Mouse (Mus musculus) E14TG2a.4 (cell line): ENCODE results near the gene Exosc10.

Experiments used
- H3K27me3 ChIP-seq: 2 replicates; pipeline ENCODE4 v1.6.1; 2014; ENCODE audit warnings: low read length, control low read depth; ENCODE audit not compliant: insufficient read depth
- H3K36me3 ChIP-seq: 2 replicates; pipeline ENCODE4 v1.6.1; 2014; ENCODE audit warnings: low read length, control low read depth; ENCODE audit not compliant: insufficient read depth
- H3K4me1 ChIP-seq: replicated peaks from 2 replicates; pipeline ENCODE4 v1.6.1; 2014; ENCODE audit warnings: low read depth, low read length, control low read depth
- H3K4me3 ChIP-seq: replicated peaks from 2 replicates; pipeline ENCODE4 v1.5.1; 2014; ENCODE audit warnings: mild to moderate bottlenecking, low read length
- H3K9me3 ChIP-seq: 2 replicates; pipeline ENCODE4 v1.6.1; 2014; ENCODE audit warnings: low read length, control low read depth
- CTCF ChIP-seq: conservative IDR thresholded peaks from 2 replicates; pipeline ENCODE4 v1.5.1; 2014; ENCODE audit warnings: low read length
- NANOG ChIP-seq: IDR thresholded peaks from 2 replicates; pipeline ENCODE4 v1.6.1; 2014; ENCODE audit warnings: borderline replicate concordance, low read length, mixed read lengths
- POU5F1 ChIP-seq: IDR thresholded peaks from 2 replicates; pipeline ENCODE4 v1.6.1; 2014; ENCODE audit warnings: low read length, borderline replicate concordance

Gene Exosc10

GRCm38 (mm10) chr4:148625010-148625409, 66.8 kb downstream of the Exosc10 start:
- Histone ChIP-seq H3K4me1 (peaks cover 73% of the 10 kb centered on the region), H3K36me3 (peaks cover 54% of the 10 kb centered on the region), H3K27me3 (no peaks in the 10 kb centered on the region), H3K9me3 (no peaks in the 10 kb centered on the region), H3K4me3 (peak overlapping the region; percentile 98)
- TF ChIP-seq CTCF (no peak), POU5F1 (no peak), NANOG (no peak)

- Histone ChIP-seq H3K36me3 (peaks cover 44% of the 10 kb centered on the region), H3K27me3 (no peaks in the 10 kb centered on the region), H3K9me3 (no peaks in the 10 kb centered on the region), H3K4me3 (peak overlapping the region; percentile 98), H3K4me1 (peaks cover 65% of the 10 kb centered on the region)
- no peak for TF ChIP-seq POU5F1
- no peak for TF ChIP-seq CTCF
- no peak for TF ChIP-seq NANOG
Observed at GRCm38 (mm10) chr4:148625756-148626622, 67.8 kb downstream of the Exosc10 start.

DNA sequence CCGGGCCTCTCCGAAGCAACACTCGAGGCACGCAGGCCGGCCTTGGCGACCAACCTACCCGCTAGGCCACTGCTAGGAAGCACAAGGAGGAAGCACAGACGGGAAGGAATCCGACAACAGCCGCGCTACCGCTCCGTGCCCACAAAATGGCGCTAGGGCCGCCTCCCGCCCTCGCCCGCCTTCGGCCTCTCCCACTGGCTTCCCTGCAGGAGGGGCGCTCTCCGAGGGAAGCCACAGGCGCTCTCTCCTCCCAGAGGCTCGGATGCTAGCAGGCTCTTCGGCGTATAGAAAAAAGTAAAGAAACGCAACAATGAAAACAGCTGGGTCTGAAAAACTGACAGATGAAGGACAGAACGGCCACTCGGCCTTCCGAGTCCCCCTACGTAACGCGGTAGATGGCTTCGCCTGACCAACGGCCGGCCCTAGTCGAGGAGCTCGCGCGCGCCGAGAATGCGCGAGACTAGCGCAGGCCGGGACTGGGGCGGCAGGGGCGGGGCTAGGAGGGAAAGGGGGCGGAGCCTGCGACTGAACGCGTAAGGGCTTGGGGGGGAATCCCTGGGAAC, 68.5 kb downstream of the Exosc10 start, which contains the start of gene Tardbp:
Gene Tardbp (minus strand): TSS at position 397 of the 563 bp plus-strand sequence.
- peak within 1 kb of the TSS; percentile 98 for H3K4me3 ChIP-seq
- H3K4me1 ChIP-seq = peaks cover 59% of the 10 kb centered on the region
- TF ChIP-seq NANOG (no peak), CTCF (no peak), POU5F1 (no peak)
- H3K27me3 ChIP-seq = no peaks in the 10 kb centered on the region
- H3K36me3 ChIP-seq = peaks cover 37% of the 10 kb centered on the region
- no peaks in the 10 kb centered on the region for H3K9me3 ChIP-seq

GRCm38 (mm10) chr4:148627246-148627645, 69.0 kb downstream of the Exosc10 start:
- TF ChIP-seq POU5F1 (no peak), NANOG (no peak)
- Histone ChIP-seq H3K4me1 (peaks cover 59% of the 10 kb centered on the region), H3K9me3 (no peaks in the 10 kb centered on the region), H3K27me3 (no peaks in the 10 kb centered on the region), H3K4me3 (peak overlapping the region; percentile 98), H3K36me3 (peaks cover 31% of the 10 kb centered on the region)
